Mouse (Mus musculus): ENCODE results near the gene Oxsm.

Oxsm gene

DNA sequence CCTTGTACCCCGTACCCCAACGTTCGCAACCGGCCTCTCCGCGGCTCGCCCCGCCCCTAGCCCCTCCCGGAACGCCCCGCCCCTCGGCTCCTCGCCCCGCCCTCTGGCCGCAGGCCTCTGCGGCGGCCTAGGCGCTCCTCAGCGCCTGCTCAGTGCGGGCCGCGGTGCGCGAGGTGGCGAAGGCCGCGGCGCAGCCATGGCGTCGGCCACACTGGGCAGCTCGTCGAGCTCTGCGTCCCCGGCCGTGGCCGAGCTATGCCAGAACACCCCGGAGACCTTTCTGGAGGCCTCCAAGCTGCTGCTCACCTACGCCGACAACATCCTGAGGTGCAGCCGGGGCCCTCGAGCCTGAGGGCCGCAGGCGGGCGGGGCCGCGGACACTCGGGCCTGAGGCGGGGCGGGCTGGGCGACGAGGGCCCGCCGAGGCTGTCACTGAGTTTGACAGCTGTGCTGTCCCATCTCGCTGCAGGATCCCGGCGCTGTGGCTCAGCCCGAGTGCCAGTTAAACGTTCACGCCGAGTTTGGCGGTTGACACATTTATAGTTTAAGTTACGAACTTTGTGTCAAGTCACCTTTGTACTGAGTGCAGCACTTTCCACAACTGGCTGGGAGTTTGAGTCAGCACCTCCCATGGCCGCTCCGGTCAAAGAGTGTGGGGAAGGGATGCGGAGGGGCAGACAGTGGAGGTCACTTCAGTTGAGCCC, at the start of gene Oxsm, which contains the start of gene Ngly1:
TSS of gene Oxsm (minus strand) at position 638 of the 704 bp plus-strand sequence.
TSS of gene Ngly1 (plus strand) at position 110 of the 704 bp plus-strand sequence.
- in situ Hi-C loops (cut with MboI, MseI), result loop anchor here (5.0 to 10.0 kb wide), 2 partner anchors 123 to 485 kb away; no protein-coding TSS in a partner anchor

DNA sequence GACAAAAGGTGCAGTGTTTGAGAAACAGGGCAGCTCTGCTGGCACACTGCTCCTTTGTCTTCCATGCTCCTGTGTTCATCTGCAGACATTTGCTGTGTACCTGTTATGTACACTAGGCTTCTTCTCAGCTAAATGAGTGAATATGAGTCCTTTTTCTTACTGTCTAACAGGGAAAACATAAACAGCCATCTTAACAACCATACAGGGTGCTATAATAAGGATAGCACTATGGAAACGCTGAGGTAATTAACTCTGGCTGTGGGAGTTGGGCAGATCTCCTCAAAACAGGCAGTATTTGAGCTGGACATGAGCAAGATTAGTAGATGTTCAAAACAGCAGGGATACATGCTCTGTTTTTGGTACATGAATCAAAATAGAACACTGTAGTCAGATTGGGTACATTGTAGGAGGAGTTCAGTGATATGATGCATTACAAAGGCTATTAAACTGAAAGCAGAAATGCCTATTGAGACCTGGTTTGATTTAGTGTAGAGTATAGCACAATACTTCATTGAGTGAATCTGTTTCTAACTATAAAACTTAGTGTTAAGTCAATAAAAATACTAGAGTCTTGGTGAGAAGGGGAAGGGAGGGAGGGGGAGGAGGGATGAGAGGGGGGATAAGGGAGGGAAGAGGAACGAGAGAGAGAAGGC, 47.3 kb upstream of the Oxsm start:
- in situ Hi-C loops (cut with MboI, MseI), result no loop called here

DNA sequence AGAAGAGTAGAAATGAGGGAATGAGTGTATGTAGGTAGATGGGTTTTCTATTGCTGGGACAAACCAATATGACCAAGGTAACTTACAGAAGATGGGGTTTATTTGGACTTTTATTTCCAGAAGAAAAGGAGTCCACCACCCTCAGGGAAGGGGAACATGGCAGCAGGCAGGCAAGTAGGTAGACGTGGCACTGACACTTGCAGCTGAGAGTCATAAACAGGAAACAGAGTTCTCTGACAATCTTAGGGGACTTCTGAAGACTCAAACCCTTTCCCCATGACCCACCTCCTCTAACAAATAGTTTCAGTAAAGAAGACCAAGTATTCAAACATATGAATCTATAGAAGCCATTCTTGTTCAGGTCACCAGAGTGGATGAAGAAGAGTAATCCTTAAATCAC, 44.3 kb upstream of the Oxsm start:
- in situ Hi-C loops (cut with MboI, MseI), result no loop called here

GRCm38 (mm10) chr14:16293015-16293414, 43.4 kb upstream of the Oxsm start:
- in situ Hi-C loops (cut with MboI, MseI), result no loop called here

- in situ Hi-C loops (cut with MboI, MseI), result no loop called here
Observed at GRCm38 (mm10) chr14:16292371-16292770, 42.8 kb upstream of the Oxsm start.

DNA sequence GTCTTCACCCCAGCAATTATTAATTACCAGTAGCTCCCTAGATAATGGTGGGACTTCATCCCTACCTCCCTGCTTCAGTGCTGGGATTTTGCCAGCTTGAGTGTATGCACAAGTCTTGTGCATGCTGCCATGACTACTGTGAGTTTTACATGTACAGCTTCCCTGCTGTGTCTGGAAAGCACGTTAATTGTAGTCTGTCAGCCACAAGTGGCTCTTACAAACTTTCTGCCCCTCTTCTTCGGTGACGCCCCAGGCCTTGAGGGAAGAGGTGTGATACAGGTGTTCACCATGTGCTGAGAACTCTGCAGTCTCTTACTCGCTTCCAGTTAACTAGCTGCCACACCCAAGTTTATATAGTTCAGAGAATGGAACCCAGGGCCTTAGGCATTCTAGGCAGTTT, 34.4 kb upstream of the Oxsm start:
- in situ Hi-C loops (cut with MboI, MseI), result no loop called here

GRCm38 (mm10) chr14:16279196-16279595, 29.6 kb upstream of the Oxsm start:
- in situ Hi-C loops (cut with MboI, MseI), result no loop called here

DNA sequence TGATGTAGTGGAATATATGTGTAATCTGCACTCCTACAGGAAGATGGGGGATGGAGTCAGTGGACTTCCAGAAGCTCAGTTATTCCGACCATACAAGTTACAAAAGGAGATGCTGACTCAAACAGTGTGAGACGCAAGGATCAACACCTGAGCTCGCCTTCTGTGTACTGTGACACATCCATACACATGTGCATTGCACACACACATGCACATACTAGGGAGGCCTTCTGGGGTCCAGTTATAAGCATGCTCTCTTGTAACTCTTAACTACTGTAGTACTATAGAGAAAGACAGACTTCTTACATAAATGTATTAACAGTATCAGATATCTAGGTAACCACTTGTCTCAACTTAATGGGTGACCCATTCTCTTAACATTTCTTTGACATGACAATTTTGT, 24.1 kb upstream of the Oxsm start:
- in situ Hi-C loops (cut with MboI, MseI), result loop anchor here (25.0 kb wide), 1 partner anchor 1989 kb away; the partner anchor contains the start of genes Nkiras1 and Rpl15

DNA sequence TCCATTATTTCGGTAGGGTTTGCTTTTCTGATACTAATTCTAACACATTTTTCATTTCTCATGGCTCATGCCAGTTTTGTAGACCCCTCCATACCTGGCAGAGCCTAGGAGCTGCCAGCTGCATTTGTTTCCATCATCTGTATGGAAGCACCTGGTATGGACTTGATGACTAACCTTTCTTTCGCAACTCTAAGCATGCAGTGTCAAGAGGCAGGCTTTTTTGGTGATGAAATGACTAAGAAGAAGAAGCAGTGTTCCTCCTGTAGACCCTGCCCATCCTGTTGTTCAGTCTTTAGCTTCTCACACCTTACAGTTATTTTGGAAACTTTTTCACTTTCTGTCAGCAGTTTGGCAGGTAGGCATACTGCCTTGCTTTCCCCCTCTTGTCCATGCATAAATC, 20.2 kb upstream of the Oxsm start:
- in situ Hi-C loops (cut with MboI, MseI), result loop anchor here (25.0 kb wide), 1 partner anchor 1993 kb away; the partner anchor contains the start of genes Nkiras1 and Rpl15

DNA sequence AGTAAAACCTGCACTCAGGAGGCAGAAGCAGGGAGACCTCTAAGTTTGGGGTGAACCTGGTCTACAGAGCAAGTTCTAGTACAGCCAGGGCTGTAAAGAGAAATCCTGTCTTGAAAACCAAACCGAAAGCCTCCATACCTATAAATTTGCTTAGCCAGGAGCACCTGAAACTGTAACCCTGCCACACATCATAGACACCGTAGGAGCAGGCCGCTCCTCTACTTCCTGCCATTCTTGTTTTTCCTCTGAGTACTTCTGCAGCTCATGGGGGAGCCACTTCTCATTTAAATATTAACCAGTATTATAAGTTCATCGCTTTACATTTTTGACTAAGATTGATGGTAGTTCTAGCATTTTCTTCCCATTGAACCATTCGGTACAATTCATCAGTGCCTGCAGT, 17.4 kb upstream of the Oxsm start:
- in situ Hi-C loops (cut with MboI, MseI), result loop anchor here (25.0 kb wide), 1 partner anchor 1995 kb away; the partner anchor contains the start of genes Nkiras1 and Rpl15

DNA sequence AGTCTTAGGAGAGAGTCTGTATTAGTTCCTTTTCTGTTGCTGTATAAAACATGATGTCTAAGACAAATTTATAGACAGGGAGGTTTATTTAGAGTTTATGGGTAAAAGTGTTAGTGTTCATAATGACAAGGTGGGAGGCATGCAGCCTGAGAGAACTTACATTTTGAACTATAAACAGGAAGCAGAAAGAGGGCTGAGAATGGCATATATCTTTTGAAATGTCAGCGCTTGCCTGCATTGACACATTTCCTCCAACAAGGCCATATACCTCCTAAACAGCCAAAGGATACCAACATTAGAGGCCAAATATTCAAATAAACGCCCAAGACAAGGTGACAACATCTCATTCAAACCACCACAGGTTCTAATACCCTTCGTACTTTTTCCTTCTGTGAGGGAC, 12.3 kb upstream of the Oxsm start:
- in situ Hi-C loops (cut with MboI, MseI), result loop anchor here (25.0 kb wide), 1 partner anchor 2000 kb away; the partner anchor contains the start of genes Nkiras1 and Rpl15

GRCm38 (mm10) chr14:16260541-16260940, 10.9 kb upstream of the Oxsm start:
- in situ Hi-C loops (cut with MboI, MseI), result loop anchor here (25.0 kb wide), 1 partner anchor 2002 kb away; the partner anchor contains the start of genes Nkiras1 and Rpl15

GRCm38 (mm10) chr14:16256209-16256608, 6.6 kb upstream of the Oxsm start:
- in situ Hi-C loops (cut with MboI, MseI), result loop anchor here (25.0 kb wide), 1 partner anchor 2006 kb away; the partner anchor contains the start of genes Nkiras1 and Rpl15

DNA sequence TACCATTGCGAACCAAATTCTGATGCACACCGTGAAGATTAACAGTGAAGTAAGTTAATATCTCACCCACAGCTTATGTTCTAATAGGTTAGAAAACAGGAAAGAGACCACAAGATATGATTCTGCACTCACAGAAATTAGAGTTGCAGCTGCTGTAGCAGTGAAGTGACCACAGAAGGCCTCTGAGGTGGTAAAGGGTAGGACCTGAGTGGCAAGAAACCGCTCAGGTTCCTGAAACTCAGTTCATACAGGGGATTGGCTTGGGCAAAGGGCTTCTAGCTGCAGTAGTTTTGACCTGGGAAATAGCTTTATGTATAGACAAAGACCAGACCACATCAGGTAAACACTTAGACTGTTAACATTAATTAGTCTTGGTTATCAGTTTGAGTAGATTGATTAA, 6.1 kb upstream of the Oxsm start:
- in situ Hi-C loops (cut with MboI, MseI), result loop anchor here (25.0 kb wide), 1 partner anchor 2007 kb away; the partner anchor contains the start of genes Nkiras1 and Rpl15

DNA sequence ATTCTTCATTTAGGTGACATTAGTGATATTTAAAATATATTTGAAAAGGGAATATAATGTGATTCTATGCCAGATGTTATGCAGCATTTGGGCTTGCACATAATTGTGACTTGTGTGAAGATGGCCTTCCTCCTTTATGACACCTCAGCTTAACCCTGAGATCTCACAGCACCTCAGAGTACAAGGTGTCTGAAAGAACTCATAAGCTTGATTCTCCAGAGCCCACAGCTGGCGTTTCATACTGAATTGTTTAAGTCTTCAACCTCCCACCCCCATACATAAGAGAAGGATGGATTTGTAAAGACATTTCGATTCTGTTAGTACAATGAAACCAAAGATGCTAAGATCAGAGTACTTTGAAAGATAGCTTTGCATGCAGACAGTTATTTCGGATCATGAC, 491 bp upstream of the Oxsm start:
- in situ Hi-C loops (cut with MboI, MseI), result loop anchor here (25.0 kb wide), 1 partner anchor 2012 kb away; the partner anchor contains the start of genes Nkiras1 and Rpl15

- in situ Hi-C loops (cut with MboI, MseI), result loop anchor here (5.0 to 10.0 kb wide), 2 partner anchors 124 to 484 kb away; no protein-coding TSS in a partner anchor
Observed at GRCm38 (mm10) chr14:16248603-16249157, 928 bp downstream of the Oxsm start.

GRCm38 (mm10) chr14:16248135-16248534, 1.5 kb downstream of the Oxsm start:
- in situ Hi-C loops (cut with MboI, MseI), result loop anchor here (5.0 to 10.0 kb wide), 2 partner anchors 124 to 483 kb away; no protein-coding TSS in a partner anchor

DNA sequence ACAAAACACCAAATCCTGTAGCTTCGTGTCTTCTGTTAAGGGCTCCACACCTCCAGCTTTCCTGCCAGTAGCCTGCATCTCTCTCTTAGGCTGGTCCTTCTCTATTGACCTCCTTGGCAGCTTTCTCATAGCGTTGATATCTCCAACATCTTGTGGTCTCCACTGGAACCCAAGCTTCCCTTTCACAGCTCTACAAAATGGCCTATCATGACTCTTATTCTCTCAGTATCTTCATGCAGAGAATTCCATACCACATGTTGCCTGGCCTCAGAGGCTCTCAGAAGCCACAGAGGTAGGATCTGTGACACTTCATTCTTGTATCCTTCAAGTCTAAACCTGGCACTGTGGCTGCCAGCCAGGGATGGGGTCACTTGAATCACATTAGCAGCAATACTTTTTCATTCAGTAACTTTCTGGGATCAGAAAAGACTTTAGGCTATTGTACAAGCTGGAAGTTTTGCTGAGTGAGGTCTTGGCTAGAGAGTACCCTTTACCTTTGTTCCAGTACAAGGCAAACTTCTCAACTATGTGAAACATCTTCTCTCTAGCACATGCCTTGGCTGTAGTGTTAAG, 3.2 kb downstream of the Oxsm start:
- in situ Hi-C loops (cut with MboI, MseI), result loop anchor here (5.0 to 10.0 kb wide), 2 partner anchors 126 to 482 kb away; no protein-coding TSS in a partner anchor

DNA sequence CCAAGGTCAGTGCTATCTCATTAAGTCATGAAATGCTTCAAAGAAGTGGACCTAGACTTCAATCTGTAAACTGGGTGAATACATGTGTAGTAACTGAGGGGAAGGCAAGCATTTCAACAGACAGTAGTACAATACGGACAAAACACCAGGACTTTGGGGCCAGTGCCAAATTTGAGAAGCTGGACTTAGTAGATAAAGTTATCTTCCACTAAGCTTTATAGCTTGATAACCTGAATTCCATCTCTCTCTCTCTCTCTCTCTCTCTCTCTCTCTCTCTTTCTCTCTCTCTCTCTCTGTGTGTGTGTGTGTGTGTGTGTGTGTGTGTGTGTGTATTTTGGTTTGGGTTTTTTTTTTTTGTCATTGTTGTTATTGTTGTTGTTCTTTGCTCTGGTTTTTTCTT, 4.5 kb downstream of the Oxsm start:
- in situ Hi-C loops (cut with MboI, MseI), result loop anchor here (5.0 to 10.0 kb wide), 2 partner anchors 127 to 480 kb away; no protein-coding TSS in a partner anchor

DNA sequence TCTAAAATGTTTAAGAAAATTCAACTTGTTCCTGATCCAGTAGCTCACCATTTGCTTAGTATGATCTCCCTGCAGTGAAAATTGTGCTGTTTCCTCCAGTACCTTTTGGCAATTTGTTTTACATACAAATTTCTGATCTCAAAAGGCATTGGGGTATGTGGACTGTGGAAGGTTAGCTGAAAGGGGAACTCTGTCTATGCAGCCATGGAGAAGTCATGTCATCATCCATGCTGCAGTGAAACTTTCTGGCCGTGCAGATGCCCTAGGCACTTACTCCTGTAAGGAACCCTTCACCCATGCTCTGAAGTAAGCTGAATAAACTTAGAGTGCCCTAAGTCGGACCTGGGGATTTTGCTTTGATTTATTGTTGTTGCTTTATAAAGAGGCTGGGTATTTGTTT, 5.2 kb downstream of the Oxsm start:
- in situ Hi-C loops (cut with MboI, MseI), result loop anchor here (10.0 kb wide), 1 partner anchor 480 kb away; no protein-coding TSS in a partner anchor

GRCm38 (mm10) chr14:16243603-16244209, 5.9 kb downstream of the Oxsm start:
- in situ Hi-C loops (cut with MboI, MseI), result loop anchor here (10.0 kb wide), 1 partner anchor 479 kb away; no protein-coding TSS in a partner anchor
